Mouse (Mus musculus) mouse trophoblast stem cell (cell line): ENCODE data around the gene Tex13c2.

ENCODE experiments used
- in situ Hi-C, 2 experiments: fragments of 300-500 bp; cut with MseI, MboI; formaldehyde crosslinking; loops; 2 replicates in 1 of 2; 3 replicates in 1 of 2; pipeline ENCODE4 v1.15.1; 2025

Gene Tex13c2

DNA sequence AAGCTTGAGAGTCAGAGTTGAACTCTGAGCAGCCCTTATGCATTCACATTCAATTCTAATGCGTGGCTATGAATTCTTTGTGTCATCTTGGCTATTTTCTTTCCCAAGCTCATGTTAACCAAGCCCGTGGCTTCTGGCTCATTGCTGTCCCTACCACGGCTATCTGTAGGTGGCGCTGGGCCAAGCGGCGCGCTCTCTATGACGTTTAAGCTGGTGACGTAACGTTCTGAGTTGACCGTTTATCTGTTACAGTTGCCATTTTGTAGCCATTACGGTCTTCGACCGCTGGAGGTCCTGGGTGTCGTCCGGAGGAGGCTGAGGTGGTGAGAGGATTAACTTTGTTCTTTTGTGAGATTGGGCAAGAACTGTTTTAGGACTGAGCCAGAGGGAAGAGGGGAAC, at the start of gene Tex13c2:
TSS of gene Tex13c2 (plus strand) at position 246 of the 400 bp plus-strand sequence.
- in situ Hi-C loops = no loop called here

GRCm38 (mm10) chrX:42450305-42450704, 39.2 kb upstream of the Tex13c2 start:
- in situ Hi-C loops = no loop called here

- in situ Hi-C loops = no loop called here
These were observed 36.5 kb upstream of the Tex13c2 start for GRCm38 (mm10) chrX:42453001-42453400.

- in situ Hi-C loops = no loop called here
These were observed 35.0 kb upstream of the Tex13c2 start for GRCm38 (mm10) chrX:42454533-42454932.

DNA sequence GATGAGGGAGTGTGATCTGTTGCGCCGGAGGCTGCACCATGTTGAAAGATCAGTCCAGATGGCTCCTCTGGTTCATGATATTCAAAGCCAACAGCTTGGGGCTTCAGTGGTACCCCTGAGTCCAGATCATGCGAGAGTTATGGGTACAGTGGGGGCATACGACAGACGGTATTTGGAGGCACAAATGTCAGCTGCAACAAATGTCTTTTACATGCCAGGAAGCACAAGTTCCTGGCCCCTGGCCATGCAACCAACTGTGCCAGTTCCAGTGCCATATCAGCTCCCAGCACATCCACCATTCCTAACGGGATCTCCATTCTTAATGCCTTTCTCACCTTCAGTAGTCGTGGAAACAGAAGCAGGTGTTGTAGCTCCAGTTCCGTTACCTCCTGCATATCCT, 845 bp downstream of the Tex13c2 start:
- in situ Hi-C loops = no loop called here

- in situ Hi-C loops = no loop called here
These were observed 11.0 kb downstream of the Tex13c2 start for GRCm38 (mm10) chrX:42500538-42500937.

- in situ Hi-C loops = no loop called here
These were observed 13.0 kb downstream of the Tex13c2 start, which contains the start of gene Sh2d1a for GRCm38 (mm10) chrX:42502291-42503043. Sh2d1a (plus strand) TSS chrX:42502453.

DNA sequence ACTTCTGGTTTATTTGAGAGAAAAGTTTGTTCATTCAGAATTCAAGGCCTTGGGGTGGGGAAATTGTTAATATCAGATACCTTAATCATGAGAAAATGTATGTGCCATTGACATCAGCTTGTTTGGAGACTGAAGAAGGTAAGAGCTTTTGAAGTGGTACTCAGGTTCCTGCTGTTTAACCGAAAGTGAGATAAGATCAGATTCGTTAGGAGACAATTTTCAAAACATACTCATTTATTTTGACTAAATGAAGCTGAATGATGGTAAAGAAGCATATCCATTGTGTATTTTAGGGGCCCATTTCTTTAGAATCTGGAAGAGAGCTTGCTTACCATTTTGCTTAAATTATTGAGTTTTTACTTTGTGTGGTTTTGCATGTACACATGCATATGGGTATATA, 21.6 kb downstream of the Tex13c2 start:
- in situ Hi-C loops = no loop called here

DNA sequence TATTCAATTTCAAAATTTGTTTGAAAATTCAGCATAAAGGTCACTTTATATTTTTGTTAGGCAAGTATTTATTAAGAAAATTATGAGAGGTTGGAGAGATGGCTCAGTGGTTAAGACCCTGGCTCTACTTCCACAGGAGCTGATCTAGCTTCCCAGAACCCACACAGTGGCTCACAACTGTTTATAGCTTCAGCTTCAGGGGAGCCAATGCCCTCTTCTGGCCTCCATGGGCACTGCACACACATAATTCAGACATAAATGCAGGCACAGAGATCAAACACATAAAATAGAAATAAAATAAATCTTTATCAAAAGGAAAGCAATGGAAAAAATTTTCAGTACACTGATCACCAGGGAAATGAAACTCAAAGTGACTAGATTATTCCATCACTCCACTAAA, 23.1 kb downstream of the Tex13c2 start:
- in situ Hi-C loops = no loop called here

DNA sequence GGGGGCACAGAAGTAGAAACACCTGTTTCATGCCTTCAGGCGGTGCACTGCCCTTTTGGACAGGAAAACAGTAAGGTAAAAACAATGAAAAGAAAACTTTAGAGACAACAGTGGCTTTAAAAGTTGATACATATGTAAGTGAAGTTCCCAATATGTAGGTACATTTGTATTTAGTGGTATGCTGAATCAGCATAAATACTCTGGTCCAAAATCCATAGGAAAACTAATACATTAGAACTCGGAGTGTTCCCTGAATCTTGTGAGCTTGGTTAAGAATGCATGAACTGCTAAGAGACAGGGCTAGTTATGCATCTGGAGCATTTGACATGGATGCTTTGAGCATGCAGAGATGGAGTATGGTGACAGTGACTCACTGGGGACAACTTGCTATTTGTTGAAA, 33.4 kb downstream of the Tex13c2 start:
- in situ Hi-C loops = no loop called here

DNA sequence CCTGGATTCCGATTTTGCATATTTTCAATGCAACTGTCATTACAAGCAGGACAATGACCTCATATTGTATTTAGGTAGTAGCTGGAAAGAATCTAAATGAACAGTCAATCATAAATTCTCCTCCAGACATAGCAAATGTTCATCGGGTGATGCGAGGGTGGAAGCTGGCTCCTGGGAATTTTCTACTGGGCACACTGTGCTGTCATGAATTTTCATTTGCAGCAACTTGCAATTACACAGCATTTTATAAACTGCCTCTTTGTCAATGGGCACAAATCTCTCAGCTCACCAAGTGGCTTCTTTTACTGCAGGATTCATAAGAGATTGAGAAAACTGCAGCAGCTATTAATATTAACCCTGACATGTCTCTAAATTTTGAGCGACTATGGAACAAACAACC, 41.2 kb downstream of the Tex13c2 start:
- in situ Hi-C loops = no loop called here

GRCm38 (mm10) chrX:42540030-42540755, 50.7 kb downstream of the Tex13c2 start:
- in situ Hi-C loops = no loop called here

GRCm38 (mm10) chrX:42540756-42541053, 51.2 kb downstream of the Tex13c2 start:
- in situ Hi-C loops = no loop called here
